Mouse (Mus musculus) intestine, postnatal 0 days (tissue): Measurements from ENCODE around the gene Cd19. TPM values are rescaled to one million over a fixed set of nuclear protein-coding genes. Genes with fewer than 3 reads are reported as not detected.

Experiments used
- ATAC-seq: fragments of 200-750 bp; cut with Nextera tagmentation; 2 replicates; pipeline ENCODE4 v1.8.0; 2017; ENCODE audit warnings: mild to moderate bottlenecking, moderate TSS enrichment, moderate library complexity
- H3K27ac ChIP-seq: fragments of 300-500 bp; sonication (generic); 2 replicates; pipeline ENCODE4 v1.5.1; 2014; ENCODE audit warnings: mild to moderate bottlenecking, low read depth, low read length, moderate library complexity
- H3K27me3 ChIP-seq: fragments of 300-500 bp; sonication (generic); replicated peaks from 2 replicates; pipeline ENCODE4 v1.6.1; 2014; ENCODE audit warnings: low read length, mixed read lengths; ENCODE audit not compliant: control insufficient read depth, insufficient read depth
- H3K36me3 ChIP-seq: fragments of 300-500 bp; sonication (generic); 2 replicates; pipeline ENCODE4 v1.6.1; 2014; ENCODE audit warnings: mild to moderate bottlenecking, moderate library complexity; ENCODE audit not compliant: control insufficient read depth, insufficient read depth
- H3K4me1 ChIP-seq: fragments of 300-500 bp; sonication (generic); replicated peaks from 2 replicates; pipeline ENCODE4 v1.6.1; 2014; ENCODE audit warnings: antibody characterized with exemption, low read length, mixed read lengths; ENCODE audit not compliant: control insufficient read depth, insufficient read depth
- H3K4me2 ChIP-seq: fragments of 300-500 bp; sonication (generic); replicated peaks from 2 replicates; pipeline ENCODE4 v1.6.1; 2014; ENCODE audit warnings: low read depth, mild to moderate bottlenecking, moderate library complexity
- H3K4me3 ChIP-seq: fragments of 300-500 bp; sonication (generic); 2 replicates; pipeline ENCODE4 v1.5.1; 2014; ENCODE audit warnings: low read depth, low read length
- H3K9ac ChIP-seq: fragments of 300-500 bp; sonication (generic); 2 replicates; pipeline ENCODE4 v1.6.1; 2014; ENCODE audit warnings: mild to moderate bottlenecking, low read depth, low read length
- H3K9me3 ChIP-seq: fragments of 300-500 bp; sonication (generic); 2 replicates; pipeline ENCODE4 v1.6.1; 2016; ENCODE audit warnings: mixed run types; ENCODE audit not compliant: control insufficient read depth
- CTCF ChIP-seq: sonication (generic); IDR thresholded peaks from 2 replicates; pipeline ENCODE4 v1.5.1; 2016; ENCODE audit warnings: low read depth, mild to moderate bottlenecking, control low read depth, antibody characterized with exemption, moderate library complexity
- WGBS: fragments of 180-500 bp; shearing (Covaris S2); extraction: QIAGEN DNeasy Blood & Tissue Kit; methylation state at CpG from one replicate; pipeline ENCODE4 v1.1.7; 2014; 5-methylcytosine and 5-hydroxymethylcytosine counted together
- microRNA-seq: library from miRNA; unstranded; fragments of <30 nt; microRNA quantifications from one replicate; pipeline ENCODE4, GENCODE M21; 2016
- polyA plus RNA-seq: library from polyadenylated mRNA; unstranded; fragments of >200 nt; fragmentation: Nextera tagmentation; extraction: Ambion mirVana; gene quantifications from 2 replicates; pipeline ENCODE4 v1.2.1, GENCODE M21; 2015

The Cd19 gene
- polyA plus RNA-seq, 1 experiment from 2014 or later: 0.07 TPM

- Histone ChIP-seq H3K9me3 (no peaks in the 10 kb centered on the region), H3K9ac (no peak overlapping the region), H3K4me1 (no peaks in the 10 kb centered on the region), H3K27me3 (no peaks in the 10 kb centered on the region), H3K4me3 (no peak overlapping the region), H3K27ac (no peak overlapping the region), H3K4me2 (no peak overlapping the region), H3K36me3 (peaks cover 55% of the 10 kb centered on the region)
- no peak for ATAC-seq
- TF ChIP-seq CTCF: no peak
- WGBS: 83% methylated on average over 8 of the region's 8 CpGs
Observed at GRCm38 (mm10) chr7:126368367-126368766, 46.3 kb downstream of the Cd19 start.

DNA sequence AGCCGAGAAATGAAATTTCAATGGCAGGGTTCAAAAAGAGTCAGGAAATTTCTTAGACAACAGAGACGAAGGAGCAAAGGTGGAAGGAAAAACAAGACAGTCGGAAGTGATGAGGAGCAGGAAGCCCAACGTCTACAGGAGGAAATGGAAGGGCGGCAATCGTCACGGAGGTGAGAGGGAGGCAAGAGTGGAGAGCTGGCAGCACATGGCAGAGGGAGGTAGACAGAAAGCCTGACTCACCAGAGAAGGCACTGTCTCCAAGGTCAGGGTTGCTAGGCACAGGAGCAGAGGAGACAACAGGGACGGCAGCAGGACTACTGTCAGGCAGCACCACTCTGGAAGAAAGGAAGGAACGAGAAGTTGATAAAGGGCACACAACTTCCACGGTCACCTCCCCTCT, 47.1 kb downstream of the Cd19 start:
- Histone ChIP-seq H3K4me3 (no peak overlapping the region), H3K4me2 (no peak overlapping the region), H3K27me3 (no peaks in the 10 kb centered on the region), H3K9ac (no peak overlapping the region), H3K4me1 (no peaks in the 10 kb centered on the region), H3K36me3 (peaks cover 49% of the 10 kb centered on the region), H3K27ac (no peak overlapping the region), H3K9me3 (no peaks in the 10 kb centered on the region)
- ATAC-seq: no peak
- 88% methylated on average over 10 of the region's 10 CpGs for WGBS
- TF ChIP-seq CTCF: no peak

DNA sequence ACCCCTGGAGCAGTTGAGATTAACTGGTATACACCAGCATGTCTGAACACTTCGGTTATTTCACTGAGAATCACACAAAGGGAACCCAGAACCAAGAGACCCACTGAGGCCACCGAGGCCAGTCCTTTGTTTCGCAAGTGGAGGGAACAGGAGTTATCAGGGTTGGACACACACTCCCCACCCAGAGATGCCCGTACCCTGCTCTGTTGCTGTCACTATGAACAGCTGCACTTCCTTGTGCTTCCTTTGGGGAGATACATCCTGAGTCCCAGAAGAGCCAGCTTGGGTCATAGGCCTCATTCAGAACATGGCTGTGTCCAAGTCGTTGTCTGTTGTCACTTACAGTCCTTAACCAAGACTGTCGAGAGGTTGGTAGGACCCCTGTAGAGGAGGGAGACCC, 51.7 kb downstream of the Cd19 start:
- Histone ChIP-seq H3K9ac (no peak overlapping the region), H3K9me3 (no peaks in the 10 kb centered on the region), H3K27ac (no peak overlapping the region), H3K36me3 (peaks cover 14% of the 10 kb centered on the region; the same call in 1 of the 2 replicates), H3K4me2 (no peak overlapping the region), H3K4me1 (no peaks in the 10 kb centered on the region), H3K4me3 (no peak overlapping the region), H3K27me3 (no peaks in the 10 kb centered on the region)
- WGBS: 77% methylated on average over 6 of the region's 6 CpGs
- no peak for TF ChIP-seq CTCF
- ATAC-seq: no peak

DNA sequence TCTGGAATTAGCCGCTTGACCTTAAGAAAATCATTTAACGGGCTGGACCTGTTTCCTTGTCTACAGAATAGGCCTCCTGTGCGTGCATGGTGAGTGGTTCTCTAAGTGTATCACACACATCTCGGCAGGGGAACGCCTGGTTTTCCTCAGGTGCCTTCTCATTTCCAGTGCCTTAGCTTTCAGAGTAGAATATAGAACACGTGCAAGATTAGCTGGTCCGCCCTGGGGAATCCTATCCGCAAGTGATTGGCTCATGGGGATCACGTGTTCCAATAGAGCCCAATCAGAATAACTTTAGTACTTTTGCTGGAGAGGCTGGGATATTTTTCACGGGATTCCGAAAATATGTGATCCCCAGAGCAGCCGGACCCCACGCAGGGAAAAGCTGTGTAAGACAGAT, 55.6 kb downstream of the Cd19 start:
- TF ChIP-seq CTCF: no peak
- WGBS: 66% methylated on average over 13 of the region's 13 CpGs
- Histone ChIP-seq H3K9ac (no peak overlapping the region), H3K27me3 (no peaks in the 10 kb centered on the region), H3K4me3 (no peak overlapping the region), H3K4me2 (no peak overlapping the region), H3K27ac (no peak overlapping the region), H3K9me3 (no peaks in the 10 kb centered on the region), H3K36me3 (0 out of 2 replicates have a peak, but pooled peaks cover 4% of the 10 kb centered on the region), H3K4me1 (no peaks in the 10 kb centered on the region)
- no peak for ATAC-seq

Small RNAs within 50 kb of the gene (microRNA-seq; reads per million reads assigned to microRNA genes)
- gene Mir7058: not detected

Other genes with a start within 250 kb of the Cd19 start
- 20.0 and 22.6 TPM in 2 replicates for gene Xpo6, start 214.4 kb downstream of the Cd19 start, polyA plus RNA-seq
- gene Sbk1, start 142.3 kb downstream of the Cd19 start, polyA plus RNA-seq: 3.6 and 4.4 TPM in 2 replicates
- gene Lat, start 45.3 kb downstream of the Cd19 start, polyA plus RNA-seq: 0.65 and 1.1 TPM in 2 replicates
- gene Spns1, start 37.4 kb downstream of the Cd19 start, polyA plus RNA-seq: 47.7 and 51.3 TPM in 2 replicates
- 1.9 and 2.1 TPM in 2 replicates for gene Nfatc2ip, start 18.2 kb downstream of the Cd19 start, polyA plus RNA-seq
- 15.1 and 17.0 TPM in 2 replicates for gene Rabep2, start 13.9 kb upstream of the Cd19 start, polyA plus RNA-seq
- 0.05 and 0.24 TPM in 2 replicates for gene Atp2a1, start 48.2 kb upstream of the Cd19 start, polyA plus RNA-seq
- gene Sh2b1, start 60.5 kb upstream of the Cd19 start, polyA plus RNA-seq: 23.6 and 23.8 TPM in 2 replicates
- gene Tufm, start 72.5 kb upstream of the Cd19 start, polyA plus RNA-seq: 70.3 and 76.5 TPM in 2 replicates
- gene Atxn2l, start 88.5 kb upstream of the Cd19 start, polyA plus RNA-seq: 19.4 and 22.0 TPM in 2 replicates
- 141 and 150 TPM in 2 replicates for gene Eif3c, start 151.5 kb upstream of the Cd19 start, polyA plus RNA-seq
- gene Apobr, start 170.1 kb upstream of the Cd19 start, polyA plus RNA-seq: 0.44 and 0.57 TPM in 2 replicates
- gene Cln3, start 170.9 kb upstream of the Cd19 start, polyA plus RNA-seq: 62.9 and 66.6 TPM in 2 replicates
- gene Il27, start 180.1 kb upstream of the Cd19 start, polyA plus RNA-seq: 0.14 TPM in 1 of 2 replicates, not detected in the other
- 28.2 and 30.8 TPM in 2 replicates for gene Nupr1, start 216.0 kb upstream of the Cd19 start, polyA plus RNA-seq
- gene Sgf29, start 234.4 kb upstream of the Cd19 start, polyA plus RNA-seq: 21.7 and 25.8 TPM in 2 replicates